Mouse (Mus musculus): ENCODE measurements around the gene Usp18.

The Usp18 gene

DNA sequence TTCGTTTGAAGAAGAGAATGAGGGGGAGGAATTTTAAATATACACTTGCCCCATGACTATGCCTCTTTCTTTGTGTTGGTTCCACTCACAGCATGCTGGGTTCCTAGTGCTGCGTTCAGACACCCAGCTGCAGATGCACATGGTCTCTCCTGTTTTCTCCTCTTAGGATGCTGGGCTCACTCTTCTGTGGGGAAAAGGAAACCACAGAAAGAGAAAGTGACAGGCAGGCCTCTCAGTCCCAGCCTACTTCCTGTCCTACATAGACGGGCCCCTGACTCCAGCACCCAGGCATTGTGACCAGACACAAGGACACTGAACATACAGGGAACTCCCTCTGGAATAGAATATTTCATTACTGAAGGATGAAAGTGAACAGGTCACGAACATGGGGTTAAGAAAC is 19.7 kb upstream of the Usp18 start:
- no peak for DNase-seq

GRCm38 (mm10) chr6:121226744-121227143 is 19.0 kb upstream of the Usp18 start:
- no peak for DNase-seq

GRCm38 (mm10) chr6:121228421-121228820 is 17.3 kb upstream of the Usp18 start:
- no peak for DNase-seq

- DNase-seq, result no peak
Observed at GRCm38 (mm10) chr6:121232652-121233051, 13.1 kb upstream of the Usp18 start.

GRCm38 (mm10) chr6:121236386-121236785 is 9.3 kb upstream of the Usp18 start:
- no peak for DNase-seq

DNA sequence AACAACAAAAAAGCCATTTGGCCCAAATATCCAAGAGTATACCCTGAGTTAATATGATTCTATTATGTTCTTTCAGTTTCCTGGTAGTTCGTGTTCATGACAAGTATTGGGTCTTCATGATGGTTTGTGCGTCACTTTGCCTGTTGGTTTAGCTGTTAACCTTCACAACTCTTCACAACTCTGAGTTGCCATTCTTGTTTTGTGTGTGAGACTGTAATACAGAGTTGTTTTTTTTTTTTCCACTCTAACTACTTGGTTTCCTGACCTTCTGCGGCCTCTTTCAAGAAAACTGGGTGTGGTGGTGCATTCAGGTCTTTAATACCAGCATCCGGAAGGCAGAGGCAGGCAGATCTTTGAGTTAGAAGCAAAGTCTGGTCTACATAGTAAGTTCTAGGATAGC is 7.5 kb upstream of the Usp18 start:
- DNase-seq, result no peak

DNA sequence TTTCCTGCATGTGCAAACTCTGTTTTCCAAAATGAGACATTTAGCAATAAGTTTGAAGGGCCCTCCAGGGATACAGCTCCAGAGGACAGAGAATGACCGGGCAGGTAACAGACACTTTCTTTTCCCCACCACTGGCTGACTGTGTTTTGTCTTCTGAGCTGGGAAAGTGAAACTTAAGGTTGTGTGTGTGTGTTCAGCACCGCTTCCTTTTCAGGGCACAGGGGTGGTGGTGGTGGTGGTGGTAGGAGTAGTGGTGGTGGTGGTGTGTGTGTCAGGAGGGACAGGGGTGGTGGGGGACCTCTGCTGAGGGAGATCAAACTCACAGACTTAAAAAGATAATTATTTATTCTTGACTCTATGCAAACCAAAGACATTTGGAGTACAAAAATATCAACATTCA is 3.9 kb upstream of the Usp18 start:
- no peak for DNase-seq

- DNase-seq, result no peak
Observed at GRCm38 (mm10) chr6:121243161-121243560, 2.5 kb upstream of the Usp18 start.

- no peak for DNase-seq
Observed at GRCm38 (mm10) chr6:121246037-121246361, 293 bp downstream of the Usp18 start.

DNA sequence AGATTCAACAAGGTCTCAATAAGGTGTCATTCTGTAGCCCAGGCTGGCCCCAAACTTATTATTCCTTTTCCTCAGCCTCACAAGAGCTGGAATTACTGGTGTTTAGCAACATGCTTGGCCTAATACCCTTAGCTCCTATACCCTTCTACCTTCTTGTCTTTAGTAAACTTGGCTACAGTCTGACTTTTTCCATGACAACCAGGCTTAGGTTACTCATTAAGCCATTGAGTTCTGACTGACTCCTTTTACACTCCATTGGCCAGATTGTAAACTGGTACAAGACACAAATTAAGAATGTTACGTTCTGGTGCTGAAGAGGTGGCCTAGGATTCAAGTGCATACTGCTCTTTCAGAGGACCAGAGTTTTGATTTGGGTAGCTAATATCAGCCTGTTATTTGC is 4.7 kb downstream of the Usp18 start:
- DNase-seq, result no peak

DNA sequence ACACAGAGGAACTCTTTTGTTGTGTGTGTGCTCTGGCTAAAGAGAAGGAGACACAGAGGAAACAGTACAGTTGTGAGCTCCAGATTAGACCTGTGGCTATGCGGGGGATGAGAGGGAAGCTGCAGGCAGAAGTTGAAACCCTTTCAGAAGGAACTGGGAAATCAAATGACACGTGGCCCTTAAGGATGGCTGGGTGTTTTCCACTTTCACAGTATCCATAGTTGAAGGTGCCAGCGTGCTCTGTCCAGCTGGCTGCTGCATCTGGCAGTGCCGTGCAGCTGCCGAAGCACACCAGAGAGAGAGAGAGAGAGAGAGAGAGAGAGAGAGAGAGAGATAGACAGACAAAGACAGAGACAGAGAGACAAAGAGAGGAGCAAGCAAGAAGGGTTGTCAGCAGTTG is 5.5 kb downstream of the Usp18 start:
- no peak for DNase-seq

DNA sequence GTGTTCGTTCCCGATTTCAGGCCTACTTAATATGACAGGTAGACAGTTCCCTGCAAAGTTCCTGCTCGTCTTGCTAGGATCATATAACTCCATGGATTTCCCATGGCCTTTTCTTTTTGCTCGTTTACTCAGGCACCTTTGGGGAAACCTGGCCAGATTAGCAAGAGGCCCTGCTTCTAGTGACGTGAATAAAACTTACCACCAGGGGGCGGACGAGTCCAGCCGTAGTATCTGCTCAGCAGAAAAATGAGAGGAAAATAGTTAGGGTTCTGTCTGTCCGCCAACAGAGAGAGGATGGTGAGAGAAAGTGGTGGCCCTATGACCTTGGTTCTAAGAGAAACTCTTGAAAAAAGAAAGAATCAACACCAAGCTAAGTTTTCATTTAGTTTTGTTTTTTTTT is 14.8 kb downstream of the Usp18 start:
- peak; percentile 86 to 88 for DNase-seq

GRCm38 (mm10) chr6:121261233-121261632 is 15.5 kb downstream of the Usp18 start:
- peak; percentile 25 to 32 for DNase-seq

DNA sequence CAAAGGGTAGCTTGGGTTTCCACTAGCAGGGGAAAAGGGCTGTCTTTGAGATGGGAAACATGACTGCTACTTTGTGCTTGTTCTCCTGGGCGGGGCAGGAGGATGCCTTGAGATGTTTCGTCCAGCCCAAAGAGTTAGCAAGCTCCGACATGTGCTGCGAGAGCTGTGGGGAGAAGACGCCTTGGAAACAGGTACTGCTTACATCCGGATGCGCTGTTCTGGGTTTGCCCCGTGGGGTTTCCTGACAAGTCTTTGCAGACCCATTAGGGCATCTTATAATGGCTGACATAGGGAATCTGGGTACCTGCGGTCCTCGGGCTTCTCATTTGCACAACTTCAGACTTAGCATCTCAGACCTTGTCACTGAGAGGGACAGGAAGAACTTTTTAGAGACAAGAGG is 16.3 kb downstream of the Usp18 start:
- DNase-seq, result no peak

- DNase-seq, result no peak
Observed at GRCm38 (mm10) chr6:121262496-121262895, 16.8 kb downstream of the Usp18 start.

DNA sequence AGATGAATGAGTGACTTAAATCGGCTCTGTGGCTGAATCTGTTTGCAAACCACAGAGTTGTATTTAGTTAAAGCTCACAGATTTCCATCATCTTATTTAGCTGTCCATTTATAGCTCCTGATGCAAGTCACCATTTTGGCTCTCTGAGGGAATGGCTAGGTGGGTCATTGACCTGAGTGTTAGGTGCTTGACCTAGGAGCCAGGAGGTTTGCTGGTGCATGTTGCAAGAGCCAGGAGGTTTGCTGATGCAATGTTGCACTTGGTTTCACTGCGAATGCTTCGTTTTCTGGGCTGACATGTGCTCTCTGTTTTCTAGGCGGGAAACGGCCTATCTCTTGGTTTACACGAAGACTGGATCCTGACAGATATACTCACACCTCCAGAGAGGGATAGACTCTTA is 24.4 kb downstream of the Usp18 start:
- no peak for DNase-seq

GRCm38 (mm10) chr6:121271707-121272074 is 26.0 kb downstream of the Usp18 start:
- DNase-seq, result no peak

- DNase-seq, result peak; percentile 82
Observed at GRCm38 (mm10) chr6:121272075-121272800, 26.5 kb downstream of the Usp18 start.

DNA sequence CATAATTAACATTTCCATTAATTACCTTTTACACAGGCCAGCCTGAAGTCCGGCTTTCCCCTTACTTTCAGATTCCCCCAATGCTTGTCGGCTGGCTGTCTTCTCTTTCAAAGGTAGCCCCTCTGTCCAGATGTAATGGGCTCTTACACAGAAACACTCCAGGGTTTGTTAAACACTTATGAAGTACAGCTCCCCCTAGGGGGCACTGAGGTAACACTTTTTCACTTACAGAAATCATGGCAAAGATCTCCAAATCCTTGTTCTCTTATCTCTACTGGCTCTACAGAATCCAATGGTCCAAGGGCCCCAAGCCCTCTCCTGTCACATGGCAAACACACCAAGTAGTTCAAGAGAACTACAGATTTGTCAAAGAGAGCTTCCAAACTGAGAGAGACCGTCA is 28.6 kb downstream of the Usp18 start:
- peak; percentile 69 to 75 for DNase-seq

GRCm38 (mm10) chr6:121284132-121284531 is 38.4 kb downstream of the Usp18 start:
- DNase-seq, result no peak

DNA sequence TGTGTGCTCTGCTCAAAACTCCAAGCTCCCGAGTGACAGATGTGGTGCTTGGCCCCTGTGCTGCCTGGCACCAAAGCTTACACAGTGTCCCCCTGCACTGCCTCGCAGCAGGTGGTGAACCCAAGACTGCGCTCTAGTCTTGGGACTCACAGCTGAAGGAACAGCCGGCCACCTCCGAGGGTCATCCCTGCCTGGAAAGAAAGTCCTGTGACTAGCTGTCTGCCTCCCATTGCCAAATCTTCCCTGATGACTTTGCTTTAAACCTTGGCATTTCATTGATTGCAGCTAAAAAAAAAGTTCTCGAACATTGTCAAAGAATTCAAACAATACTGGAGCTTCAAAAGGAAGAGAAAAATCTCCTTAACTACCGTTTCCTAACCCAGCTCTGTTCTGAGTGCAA is 53.6 kb downstream of the Usp18 start:
- DNase-seq, result no peak

DNA sequence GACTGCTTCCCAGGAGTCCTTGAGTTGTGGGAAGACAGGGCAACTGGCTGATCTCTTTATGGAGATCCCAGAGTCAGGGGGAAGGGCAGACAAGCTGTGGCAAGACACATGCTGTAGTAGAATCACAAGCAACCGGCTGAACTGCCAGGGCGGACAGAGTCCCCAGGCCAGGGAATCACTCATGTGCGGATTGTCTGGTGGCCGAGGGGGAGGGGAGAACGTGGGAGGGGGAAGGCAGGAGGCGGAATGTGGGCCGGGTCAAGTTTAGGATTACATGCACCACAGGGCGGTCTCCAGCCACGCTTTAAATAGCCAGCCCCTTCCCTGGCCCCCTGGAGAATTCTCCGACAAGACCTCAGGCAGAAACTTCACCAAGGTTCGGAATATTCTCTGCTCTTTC is 54.2 kb downstream of the Usp18 start, which contains the start of gene Slc6a13:
Gene Slc6a13 (plus strand): TSS at position 274 of the 400 bp plus-strand sequence.
- DNase-seq, result no peak

DNA sequence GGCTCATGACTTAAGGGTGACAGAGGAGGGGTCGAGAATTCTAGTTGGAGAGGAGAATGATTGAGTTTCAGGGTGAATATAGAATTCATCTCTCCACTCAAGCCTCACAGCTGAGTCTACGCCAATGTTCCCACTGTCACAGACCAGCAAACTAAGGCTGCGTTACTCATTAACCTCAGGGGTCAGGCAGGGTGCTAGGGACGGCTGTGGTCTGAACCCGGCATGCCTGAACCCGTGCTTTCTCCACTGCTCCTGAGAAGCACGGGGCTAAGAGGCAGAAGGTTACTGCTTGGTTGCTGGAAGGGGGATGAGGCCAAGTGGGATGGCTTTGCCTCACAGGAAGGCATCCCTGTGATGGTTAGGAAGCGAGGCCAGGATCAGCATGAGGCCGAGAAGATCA is 54.8 kb downstream of the Usp18 start:
- no peak for DNase-seq

- DNase-seq, result no peak
Observed at GRCm38 (mm10) chr6:121303466-121304220, 57.9 kb downstream of the Usp18 start.

DNA sequence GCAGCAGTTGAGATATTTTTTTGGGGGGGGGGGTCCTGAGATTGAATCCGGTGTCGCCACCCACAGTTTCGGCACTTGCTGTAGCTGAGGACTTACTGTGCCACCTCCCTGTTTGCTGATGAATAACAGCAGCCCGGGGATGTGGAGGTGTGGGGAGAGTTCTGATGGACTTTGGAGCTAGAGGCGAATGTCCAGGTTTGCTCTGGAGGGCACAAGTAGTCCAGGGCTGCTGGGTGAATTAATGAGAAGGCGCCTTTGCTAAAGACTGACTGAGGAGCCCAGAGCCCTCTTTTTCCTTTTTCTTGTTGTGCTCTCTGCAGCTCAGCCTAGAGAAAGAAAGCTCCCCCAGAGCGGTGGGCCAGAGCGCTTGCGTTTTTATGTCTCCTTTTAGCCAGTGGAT is 58.9 kb downstream of the Usp18 start:
- DNase-seq, result no peak
